8 mouse cellular contexts compared by ENCODE assay signal in genomic region chr6:30982372-30982980, GRCm38 (mm10). TPM values are rescaled to one million over a fixed set of nuclear protein-coding genes. Genes with fewer than 3 reads are reported as not detected.
DNase-seq lines count a peak whose midpoint lies in the region; ATAC-seq and TF ChIP-seq lines count a peak whose summit lies in the region.

No protein-coding gene starts in this region.

- peak overlapping the region; percentile 63 for H3K4me2 ChIP-seq in heart, embryonic 14.5 days (ENCODE audit: low read length)
- peak overlapping the region; percentile 43 for H3K4me2 ChIP-seq in liver, embryonic 11.5 days

- 16% methylated on average over 13 of the region's 13 CpGs for WGBS in heart, embryonic 14.5 days
- 21% methylated on average over 13 of the region's 13 CpGs for WGBS in liver, embryonic 11.5 days

- no peak for ATAC-seq in heart, embryonic 14.5 days (ENCODE audit: insufficient number of reproducible peaks, insufficient read depth, low FRiP score, low read depth)
- no peak for ATAC-seq in liver, embryonic 11.5 days (replicated peaks; ENCODE audit: low FRiP score)
- no peak for ATAC-seq in cerebellum, adult (ENCODE audit: insufficient number of reproducible peaks, low FRiP score, low TSS enrichment)

- peak; percentile 29; the same call in 1 of the 2 replicates for TF ChIP-seq CTCF in E14TG2a.4 (conservative IDR thresholded peaks at IDR 0.05; ENCODE audit: low read length)

- H3K4me1 ChIP-seq in heart, embryonic 14.5 days (ENCODE audit: control insufficient read depth in 2 of 2, insufficient read depth in 2 of 2, low read length in 2 of 2), result no peaks in the 10 kb centered on the region
- peaks cover 12% of the 10 kb centered on the region for H3K4me1 ChIP-seq in E14TG2a.4 (replicated peaks; ENCODE audit: low read depth, low read length)
- no peaks in the 10 kb centered on the region for H3K4me1 ChIP-seq in liver, embryonic 11.5 days (replicated peaks; ENCODE audit: control insufficient read depth, insufficient read depth, low read length)

- peak overlapping the region in 1 of 2 experiments; percentile 23; a peak in 2 of 4 replicates for H3K4me3 ChIP-seq in heart, embryonic 14.5 days (ENCODE audit: control insufficient read depth in 1 of 2, insufficient read depth in 1 of 2, low read depth in 1 of 2, low read length in 2 of 2)
- H3K4me3 ChIP-seq in E14TG2a.4 (replicated peaks; ENCODE audit: low read length), result no peak overlapping the region
- no peak overlapping the region for H3K4me3 ChIP-seq in liver, embryonic 11.5 days (ENCODE audit: low read depth, low read length)

- DNase-seq in heart, postnatal 36 days, result no peak
- DNase-seq in fibroblast of lung, adult 2 months (ENCODE audit: low read depth), result peak; percentile 13
- DNase-seq in liver, embryonic 11.5 days (ENCODE audit: low spot score), result no peak
- no peak for DNase-seq in T-cell, adult 2 months (ENCODE audit: low spot score)
- no peak for DNase-seq in layer of hippocampus, postnatal 10 days (ENCODE audit: low spot score in 2 of 2)

- no peaks in the 10 kb centered on the region for H3K9me3 ChIP-seq in heart, embryonic 14.5 days (ENCODE audit: control insufficient read depth, low read length)
- H3K9me3 ChIP-seq in E14TG2a.4 (ENCODE audit: low read length), result peaks cover 8% of the 10 kb centered on the region; the same call in 1 of the 2 replicates
- H3K9me3 ChIP-seq in liver, embryonic 11.5 days (ENCODE audit: control insufficient read depth, low read length), result no peaks in the 10 kb centered on the region

- H3K27ac ChIP-seq in heart, embryonic 14.5 days (replicated peaks in 1 of 2; ENCODE audit: control insufficient read depth in 1 of 2, insufficient read depth in 1 of 2, low read depth in 2 of 2, low read length in 2 of 2), result 0 out of 4 replicates have a peak overlapping the region, but pooled peaks of 1 of the 2 experiments have one; percentile 10
- H3K27ac ChIP-seq in liver, embryonic 11.5 days (ENCODE audit: low read depth, low read length), result no peak overlapping the region

- H3K36me3 ChIP-seq in heart, embryonic 14.5 days (ENCODE audit: control insufficient read depth, insufficient read depth, low read length), result no peaks in the 10 kb centered on the region
- no peaks in the 10 kb centered on the region for H3K36me3 ChIP-seq in E14TG2a.4 (ENCODE audit: insufficient read depth, low read length)
- H3K36me3 ChIP-seq in liver, embryonic 11.5 days (ENCODE audit: control insufficient read depth, insufficient read depth, low read length), result no peaks in the 10 kb centered on the region

- H3K9ac ChIP-seq in heart, embryonic 14.5 days (ENCODE audit: low read length), result peak overlapping the region; percentile 44; the same call in 1 of the 2 replicates
- no peak overlapping the region for H3K9ac ChIP-seq in liver, embryonic 11.5 days (ENCODE audit: low read depth, low read length)

- intact Hi-C loops in heart, postnatal 36 days (cut with DNase I), result loop anchor here (1.0 to 5.0 kb wide), 4 partner anchors 51 to 580 kb away; no protein-coding TSS in a partner anchor

- no peaks in the 10 kb centered on the region for H3K27me3 ChIP-seq in heart, embryonic 14.5 days (ENCODE audit: control insufficient read depth, insufficient read depth, low read length)
- H3K27me3 ChIP-seq in E14TG2a.4 (ENCODE audit: insufficient read depth, low read length), result 0 out of 2 replicates have a peak, but pooled peaks cover 2% of the 10 kb centered on the region
- no peaks in the 10 kb centered on the region for H3K27me3 ChIP-seq in liver, embryonic 11.5 days (replicated peaks; ENCODE audit: control insufficient read depth, insufficient read depth, low read length)

RNA-seq across cellular contexts. Expression of gene Klf14, which starts 23.6 kb away (rescaled TPM):
- polyA plus RNA-seq in heart, embryonic 14.5 days (2014; fragmentation: Nextera tagmentation; extraction: Ambion mirVana), result 1.9 and 3.0 TPM in 2 replicates
- under 1 TPM; 0.17 to 0.22 TPM for total RNA-seq in heart, postnatal 36 days (2021)
- polyA plus RNA-seq in liver, embryonic 11.5 days (2014; fragmentation: Nextera tagmentation; extraction: Ambion mirVana), result 0.99 and 1.1 TPM in 2 replicates
- total RNA-seq in layer of hippocampus, postnatal 10 days (2021), result under 1 TPM; 0.45 to 0.82 TPM
